Mouse (Mus musculus): ENCODE measurements around the gene Prdx3.
"Not testable (repeated sequence)": the region's sequence is repeated elsewhere in the genome, so short reads cannot be mapped to it uniquely, and the experiment has no call there.

Prdx3 gene

DNA sequence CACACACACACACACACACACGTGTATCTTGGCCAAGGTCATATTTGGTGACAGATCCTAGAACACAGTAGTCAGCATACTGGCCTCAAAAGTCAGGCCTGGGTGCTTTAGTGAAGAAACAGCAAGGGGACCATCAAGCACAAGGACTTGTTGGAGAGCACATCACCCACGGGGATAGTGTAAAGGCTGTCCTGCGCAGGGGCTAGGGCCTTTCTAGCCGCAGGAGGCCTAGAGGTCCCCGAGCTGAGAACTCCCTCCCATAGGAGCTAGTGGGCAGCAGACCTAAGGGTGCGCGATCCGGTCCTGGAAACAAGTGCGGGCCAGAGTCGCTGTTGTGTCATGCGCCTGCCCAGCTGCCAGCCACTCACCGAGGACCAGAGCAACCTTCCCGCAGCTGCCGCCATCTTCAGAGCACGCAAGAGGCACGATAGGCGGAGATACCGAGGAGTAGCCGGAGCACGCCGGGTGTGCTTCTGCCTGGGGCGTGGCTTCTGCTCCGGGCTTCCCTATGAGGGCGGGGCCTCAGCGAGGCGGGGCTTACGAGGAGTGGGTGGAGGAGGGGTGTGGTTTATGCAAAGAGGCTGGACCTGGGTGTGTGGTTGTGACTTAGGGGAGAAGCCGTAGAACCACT is at the start of gene Prdx3:
Gene Prdx3, minus strand, starts transcription at position 493 of the 631 bp plus-strand sequence.
- DNase-seq (ENCODE audit: low read depth) = peak; percentile 96

DNA sequence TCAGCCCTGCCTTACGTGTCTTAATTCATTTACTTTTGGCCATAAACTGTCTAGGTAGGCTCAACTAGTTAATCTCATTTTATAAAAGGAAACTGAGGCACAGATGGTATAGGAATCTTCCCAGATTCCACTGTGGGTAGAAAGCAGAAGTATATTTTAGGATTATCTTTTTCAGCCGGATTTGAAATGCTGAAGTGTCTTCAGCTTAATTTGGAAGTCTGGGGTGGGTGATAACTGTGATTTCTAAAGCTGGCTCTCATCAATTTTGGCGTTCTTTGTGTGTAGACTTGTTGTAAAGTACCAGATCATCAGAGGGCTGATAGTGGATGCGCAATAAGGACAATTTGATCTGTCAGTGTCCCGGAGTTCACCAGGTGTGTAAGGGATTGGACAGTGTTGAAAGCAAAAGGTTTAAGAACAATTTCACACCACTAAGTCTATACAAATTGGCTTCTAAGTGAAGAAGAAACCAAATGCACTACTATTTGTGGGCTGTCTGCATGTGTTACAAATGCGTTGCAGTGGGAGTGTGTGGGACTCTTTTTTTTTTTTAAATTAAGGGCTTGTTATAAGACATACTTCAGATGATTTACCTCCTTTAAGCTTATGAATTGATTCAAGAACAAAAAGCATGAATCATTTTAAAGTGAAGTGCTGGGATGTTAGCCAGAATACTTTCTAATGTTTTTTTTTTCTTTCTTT is 42.7 kb upstream of the Prdx3 start:
- DNase-seq (ENCODE audit: low read depth) = no peak

DNA sequence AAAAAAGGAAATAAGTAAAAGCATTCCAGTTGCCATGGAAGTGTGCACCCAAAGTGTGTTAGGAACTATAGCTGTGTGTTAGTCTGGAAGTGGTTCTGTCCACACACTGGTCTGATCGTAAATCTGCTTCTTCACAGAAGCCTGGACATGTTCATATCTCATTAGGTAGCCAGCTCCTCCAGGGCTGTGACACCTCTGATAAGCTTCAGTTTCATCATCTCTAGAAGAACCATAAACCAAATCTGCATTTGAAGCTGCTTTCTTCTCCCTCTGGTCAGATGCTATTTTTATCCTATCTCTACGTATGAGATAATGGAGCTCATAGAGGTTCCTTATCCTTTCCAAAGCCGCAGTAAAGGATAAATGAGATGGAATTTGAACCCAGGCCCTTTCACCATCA is 41.5 kb upstream of the Prdx3 start:
- DNase-seq (ENCODE audit: low read depth) = peak; percentile 26

DNA sequence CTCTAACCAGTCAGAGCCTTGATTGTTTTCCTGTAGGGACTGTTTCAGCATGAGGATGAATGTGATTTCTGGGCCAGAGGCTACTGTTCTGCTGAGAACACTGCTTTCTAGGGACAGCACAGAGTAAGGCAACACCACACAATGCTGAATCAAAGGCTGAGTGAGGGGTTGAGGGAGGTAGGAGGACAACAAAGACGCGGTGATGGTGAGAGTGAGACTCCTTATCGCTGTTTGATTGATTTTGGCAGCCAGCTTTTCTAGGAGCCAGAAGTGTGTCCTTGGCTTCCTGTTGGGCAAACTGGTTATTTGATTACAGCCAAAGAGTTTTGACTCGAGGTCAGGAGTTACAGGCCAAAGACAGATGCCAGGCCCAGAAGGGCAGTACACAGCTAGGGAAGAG is 40.9 kb upstream of the Prdx3 start:
- no peak for DNase-seq (ENCODE audit: low read depth)

DNA sequence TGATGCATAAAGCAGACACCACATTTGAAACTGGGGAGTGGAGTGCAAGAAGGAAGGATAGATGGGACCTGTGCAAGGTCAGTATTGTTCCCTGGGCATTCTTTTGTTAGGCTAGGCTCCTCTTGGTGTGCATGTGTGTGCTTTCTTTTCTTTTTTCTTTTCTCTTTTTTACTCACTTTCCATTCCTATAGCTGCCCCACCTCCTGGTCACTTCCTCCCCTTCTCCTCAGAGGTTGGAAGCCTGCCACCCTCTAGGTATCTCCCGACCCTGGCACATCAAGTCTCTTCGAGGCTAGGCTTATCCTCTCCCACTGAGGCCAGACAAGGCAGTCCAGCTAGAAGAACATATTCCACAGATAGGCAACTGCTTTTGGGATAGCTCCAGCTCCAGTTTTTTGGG is 37.3 kb upstream of the Prdx3 start:
- no peak for DNase-seq (ENCODE audit: low read depth)

DNA sequence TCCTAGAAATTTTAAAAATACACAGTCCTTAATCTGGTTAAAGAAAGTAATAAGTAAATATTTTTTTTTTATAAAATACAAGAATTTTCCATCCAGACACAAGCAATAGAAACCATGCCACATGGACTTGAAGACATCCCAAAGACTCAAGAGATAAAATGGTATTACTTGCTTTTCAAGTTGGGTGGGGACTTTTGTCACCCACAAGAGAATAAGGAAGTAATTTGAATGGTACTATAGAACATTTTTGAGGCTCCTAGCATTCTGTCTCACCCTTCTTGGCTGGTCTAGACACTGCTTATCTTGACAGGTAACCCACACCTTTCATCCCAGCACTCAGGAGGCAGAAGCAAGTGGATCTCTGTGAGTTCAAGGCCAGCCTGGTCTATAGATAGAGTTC is 35.9 kb upstream of the Prdx3 start:
- DNase-seq (ENCODE audit: low read depth) = no peak

DNA sequence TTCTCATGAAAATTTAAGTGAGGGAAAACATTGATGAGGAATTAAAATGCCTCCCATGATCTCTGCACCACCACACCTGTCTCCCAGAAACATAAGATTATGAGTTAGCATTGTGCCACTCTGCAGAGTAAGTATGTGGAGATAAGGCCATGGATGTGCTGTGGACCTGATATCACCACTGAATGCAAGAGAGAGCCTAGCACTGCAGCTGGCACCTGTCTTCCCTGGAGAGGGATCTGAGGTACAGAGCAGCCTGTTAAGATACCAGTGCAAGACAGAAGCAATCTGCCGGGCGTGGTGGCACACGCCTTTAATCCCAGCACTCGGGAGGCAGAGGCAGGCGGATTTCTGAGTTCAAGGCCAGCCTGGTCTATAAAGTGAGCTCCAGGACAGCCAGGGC is 31.1 kb upstream of the Prdx3 start:
- DNase-seq (ENCODE audit: low read depth) = no peak

DNA sequence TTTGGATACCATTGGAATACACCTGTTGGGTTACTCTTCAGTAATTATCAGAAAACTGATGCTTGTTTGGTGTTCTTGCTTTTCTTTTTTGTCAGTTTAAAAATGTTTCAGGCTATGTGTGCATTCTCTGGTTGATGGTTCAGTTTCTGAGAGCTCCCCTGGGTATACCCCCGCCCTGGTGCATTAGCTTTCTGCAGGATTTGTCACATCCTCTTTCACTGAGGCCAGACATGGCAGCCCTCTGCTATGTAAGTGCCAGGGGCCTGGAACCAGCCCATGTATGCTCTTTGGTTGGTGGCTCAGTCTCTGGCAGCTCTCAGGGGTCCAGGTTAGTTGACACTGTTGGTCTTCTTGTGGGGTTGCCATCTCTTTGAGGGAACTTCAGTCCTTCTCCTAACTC is 29.6 kb upstream of the Prdx3 start:
- no peak for DNase-seq (ENCODE audit: low read depth)

DNA sequence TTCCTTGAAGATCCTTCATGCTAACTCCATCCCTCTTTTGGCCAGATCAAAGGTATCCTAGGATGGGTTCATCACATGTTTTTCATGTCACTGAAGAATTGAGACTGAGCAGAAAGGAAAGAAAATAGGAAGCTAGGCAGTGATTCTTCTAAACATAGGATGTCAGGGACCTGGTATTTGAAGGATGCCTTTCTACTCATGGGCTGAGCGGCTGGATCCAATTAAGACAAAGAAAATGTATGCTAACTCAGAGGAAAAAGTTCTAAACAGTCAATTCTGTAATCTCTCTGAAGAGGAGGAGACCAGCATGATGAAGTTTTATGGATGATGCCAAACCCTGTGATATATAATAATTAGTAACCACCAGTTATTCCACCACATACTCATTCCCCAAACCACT is 28.8 kb upstream of the Prdx3 start:
- DNase-seq (ENCODE audit: low read depth) = no peak

DNA sequence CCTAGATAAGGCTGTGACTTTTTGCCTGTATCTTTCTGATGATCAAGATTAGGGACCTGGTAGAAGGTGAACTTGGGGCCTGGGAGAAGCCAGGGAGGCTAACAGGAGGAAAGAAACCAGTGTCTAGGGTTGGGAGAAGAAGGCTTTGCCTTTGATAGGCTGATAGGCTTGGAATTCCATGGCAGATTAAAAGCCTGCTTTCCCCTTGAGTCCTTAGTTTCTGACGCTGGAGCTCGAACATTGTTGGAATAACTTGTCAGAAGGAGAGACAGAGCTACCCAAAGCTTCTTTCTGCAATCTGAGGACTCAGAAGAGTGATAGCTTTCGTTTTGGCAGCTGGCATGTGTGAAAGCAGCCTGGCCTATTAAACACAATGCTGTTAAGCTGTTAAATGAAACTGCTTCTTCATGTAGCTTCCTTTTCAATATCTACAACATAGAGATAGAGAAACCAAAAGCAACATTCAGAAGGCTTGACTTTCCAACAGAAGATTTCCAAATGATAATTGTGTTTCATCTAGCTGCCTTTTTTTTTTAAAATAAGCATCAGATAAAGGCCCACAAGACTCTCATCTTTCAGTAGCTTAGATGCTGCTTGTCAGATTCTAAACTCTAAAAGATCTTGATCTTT is 21.0 kb upstream of the Prdx3 start:
- DNase-seq (ENCODE audit: low read depth) = no peak

DNA sequence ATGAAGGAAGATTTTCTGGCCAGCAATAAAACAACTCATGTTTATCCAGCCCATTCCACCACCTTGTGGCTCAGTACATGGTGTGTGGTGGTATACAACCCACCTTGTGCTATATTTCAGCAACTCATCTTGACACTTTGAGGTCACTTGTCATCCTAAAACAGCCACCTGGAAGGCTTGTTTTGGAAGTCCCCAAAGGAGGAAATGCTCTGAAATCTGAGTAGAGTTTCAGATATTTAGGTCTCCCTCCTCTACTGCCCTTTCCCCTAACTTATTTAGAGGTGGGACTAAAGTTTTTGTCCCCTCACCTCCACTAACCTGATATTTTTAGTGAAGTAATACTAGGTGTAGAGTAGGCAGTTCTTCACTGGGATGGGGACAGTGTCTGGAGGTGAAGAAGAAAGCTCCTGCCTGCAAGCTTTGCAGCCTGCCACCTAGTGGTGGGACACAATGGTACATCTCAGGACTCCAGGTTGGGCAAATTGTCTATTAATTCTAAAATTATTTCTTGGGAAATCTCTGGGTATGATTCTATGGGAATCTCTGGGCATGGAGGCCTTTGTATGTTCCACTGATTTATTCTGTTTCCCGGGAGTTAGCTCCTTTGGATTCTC is 17.7 kb upstream of the Prdx3 start:
- peak; percentile 75 for DNase-seq (ENCODE audit: low read depth)

DNA sequence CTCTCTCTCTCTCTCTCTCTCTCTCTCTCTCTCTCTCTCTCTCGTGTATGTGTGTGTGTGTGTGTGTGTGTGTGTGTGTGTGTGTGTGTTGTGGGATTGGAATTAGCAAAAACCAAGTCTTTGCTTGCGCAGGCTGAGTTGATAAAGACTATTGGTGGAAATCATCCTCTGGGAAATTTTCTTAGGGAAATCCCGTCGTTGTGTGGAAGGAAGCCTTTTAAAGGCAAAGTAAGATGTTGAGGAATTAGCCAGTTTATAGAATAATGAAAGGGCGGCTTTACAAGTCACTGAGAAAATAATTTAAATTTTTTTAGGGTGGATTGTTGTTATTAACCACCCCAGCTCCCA is 16.7 kb upstream of the Prdx3 start:
- no peak for DNase-seq (ENCODE audit: low read depth)

DNA sequence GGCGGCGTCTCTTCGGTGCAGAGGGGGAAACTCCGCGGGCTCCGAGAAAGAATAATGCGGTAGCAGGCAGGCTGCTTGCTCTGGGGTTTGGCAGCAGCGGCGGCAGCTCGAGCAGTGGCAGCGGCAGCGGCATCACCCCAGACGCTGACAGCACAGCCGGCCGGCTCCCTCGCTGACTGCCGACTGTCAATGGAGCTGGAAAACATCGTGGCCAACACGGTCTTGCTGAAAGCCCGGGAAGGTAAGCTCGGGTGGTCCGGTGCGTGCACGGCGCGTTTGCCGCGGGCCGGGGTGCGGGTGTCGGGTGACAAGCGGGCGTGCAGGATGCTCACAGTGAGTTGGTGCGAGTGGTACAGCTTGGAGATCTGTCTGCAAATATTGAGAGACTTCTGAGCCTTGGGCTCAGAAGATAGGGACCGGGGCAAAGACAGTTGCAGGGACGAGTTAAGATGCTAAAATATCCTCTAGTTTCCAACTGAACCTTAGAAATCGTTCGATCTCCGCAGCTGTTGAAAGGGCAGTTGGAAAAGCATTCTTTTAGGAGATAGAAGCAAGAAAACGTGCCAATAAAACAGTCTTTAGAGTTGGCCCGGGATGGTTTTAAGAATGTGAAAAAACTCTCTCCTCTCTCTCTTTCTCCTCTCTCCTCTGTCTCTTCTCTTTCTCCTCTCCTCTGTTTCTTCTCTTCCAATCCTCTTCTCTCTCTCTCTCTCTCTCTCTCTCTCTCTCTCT is 16.2 kb upstream of the Prdx3 start:
- DNase-seq (ENCODE audit: low read depth) = no peak

DNA sequence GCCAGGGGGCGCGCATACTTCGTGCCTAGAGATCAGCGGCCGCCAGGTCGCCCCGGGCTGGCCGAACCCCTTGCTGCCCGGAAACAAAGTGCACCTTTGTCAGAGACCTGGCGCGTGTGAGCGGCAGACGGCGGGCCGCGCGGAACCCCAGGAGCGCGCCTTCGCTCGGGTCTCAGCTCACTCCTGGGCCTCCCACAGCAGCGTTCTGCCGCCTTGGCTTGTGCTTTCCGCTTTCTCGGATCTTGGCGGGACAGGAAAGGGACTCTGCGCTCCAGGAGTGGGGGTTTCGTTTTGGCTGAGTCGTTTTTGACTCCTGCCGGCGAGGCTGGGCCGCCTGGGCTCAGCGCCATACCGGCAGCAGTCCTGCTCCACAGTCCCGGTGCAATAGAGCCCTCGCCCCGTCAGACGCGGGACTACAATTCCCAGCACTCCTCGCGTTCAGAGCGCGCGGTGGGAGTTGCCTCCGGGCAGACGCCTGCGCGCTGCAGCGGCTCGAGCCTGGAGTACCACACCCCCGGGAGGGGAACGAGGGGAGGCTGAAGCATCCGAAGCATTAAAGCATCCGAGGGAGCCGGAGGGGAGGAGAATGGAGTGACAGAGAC is 15.5 kb upstream of the Prdx3 start, which contains the start of gene Grk5:
Gene Grk5, plus strand, starts transcription at position 36 of the 602 bp plus-strand sequence.
- peak; percentile 91 for DNase-seq (ENCODE audit: low read depth)

DNA sequence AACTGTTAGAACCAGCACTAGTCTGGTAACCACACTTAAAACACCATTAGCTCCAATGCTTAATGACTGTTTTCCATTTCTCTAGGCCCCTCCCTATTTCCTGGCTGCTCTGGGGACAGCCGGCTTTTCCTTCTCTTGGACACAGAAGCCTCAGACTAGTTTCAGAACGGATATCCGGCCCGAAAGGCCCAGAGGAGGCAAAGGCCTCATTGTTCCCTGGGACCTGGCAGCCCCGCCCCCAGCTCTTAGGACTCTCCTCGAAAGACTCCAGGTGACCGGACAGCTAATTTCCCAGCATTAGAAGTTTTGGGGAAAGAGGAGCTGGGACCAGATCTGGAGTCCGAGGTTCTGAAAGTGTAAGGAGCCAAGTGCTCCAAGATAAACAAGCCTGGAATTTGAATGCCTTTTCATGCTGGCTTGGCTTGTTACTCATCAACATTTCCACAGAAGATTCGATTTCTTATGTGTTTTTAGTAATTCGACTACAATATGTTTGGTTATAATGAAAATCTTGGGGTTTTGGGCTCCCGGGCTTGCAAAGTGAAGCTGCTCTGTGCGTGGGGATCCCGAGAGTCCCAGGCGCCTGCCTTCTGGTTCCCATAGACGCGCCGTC is 14.9 kb upstream of the Prdx3 start:
- peak; percentile 85 for DNase-seq (ENCODE audit: low read depth)

DNA sequence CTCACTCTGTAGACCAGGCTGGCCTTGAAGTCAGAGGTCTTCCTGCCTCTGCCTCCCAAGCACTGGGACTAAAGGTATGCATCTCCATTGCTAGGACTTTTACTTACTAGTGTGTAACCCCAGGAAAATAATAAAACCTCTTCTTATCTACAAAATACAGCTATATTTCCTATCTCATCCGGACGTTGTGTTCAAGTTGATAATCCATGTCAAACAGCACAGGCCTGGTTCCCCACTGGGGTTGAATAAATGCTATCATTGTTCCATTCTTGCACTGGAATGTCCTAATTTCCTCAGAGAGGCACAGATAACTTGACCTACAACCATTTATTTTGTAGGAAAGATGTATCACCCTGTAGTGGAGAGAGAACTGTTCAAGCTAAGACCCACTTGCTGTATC is 13.3 kb upstream of the Prdx3 start:
- no peak for DNase-seq (ENCODE audit: low read depth)

DNA sequence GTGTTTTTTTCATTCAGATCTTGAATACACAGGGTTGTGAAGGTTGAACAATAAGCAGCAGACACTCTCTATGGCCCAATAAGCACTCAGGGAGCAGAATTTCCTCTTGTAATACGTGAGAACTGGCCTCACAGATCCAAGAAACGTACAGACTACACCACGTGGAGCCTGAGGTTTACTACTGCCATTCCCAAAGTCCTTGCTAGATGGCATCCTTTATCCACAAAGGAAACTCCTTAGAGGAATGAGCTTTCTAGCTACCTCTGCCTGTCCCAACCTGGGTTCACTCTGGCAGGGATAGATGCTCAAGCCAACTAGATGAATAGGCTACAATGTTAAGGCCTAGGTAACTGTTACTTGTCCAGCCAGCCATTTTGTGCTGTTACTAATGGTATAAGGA is 8.8 kb upstream of the Prdx3 start:
- peak; percentile 45 for DNase-seq (ENCODE audit: low read depth)

DNA sequence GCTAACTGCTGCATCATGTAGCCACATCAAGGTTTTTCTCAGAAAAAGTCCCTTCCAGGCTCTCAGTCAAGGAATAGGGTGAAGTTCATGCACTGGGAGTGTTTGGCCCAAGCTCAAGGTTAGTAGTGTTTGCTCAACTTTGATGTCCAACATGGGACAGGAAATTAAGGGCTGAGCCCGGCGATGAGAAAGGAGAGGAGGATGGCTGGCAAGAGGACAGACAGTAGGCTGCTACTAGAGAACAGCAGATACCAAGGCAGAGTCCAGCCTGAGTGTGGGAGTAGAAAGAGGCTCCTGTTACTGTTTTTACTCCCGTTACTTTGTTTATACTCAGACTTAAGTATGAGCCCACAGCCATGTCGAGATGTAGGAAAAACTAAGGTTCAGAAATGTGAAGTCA is 855 bp downstream of the Prdx3 start:
- DNase-seq (ENCODE audit: low read depth) = peak; percentile 45

DNA sequence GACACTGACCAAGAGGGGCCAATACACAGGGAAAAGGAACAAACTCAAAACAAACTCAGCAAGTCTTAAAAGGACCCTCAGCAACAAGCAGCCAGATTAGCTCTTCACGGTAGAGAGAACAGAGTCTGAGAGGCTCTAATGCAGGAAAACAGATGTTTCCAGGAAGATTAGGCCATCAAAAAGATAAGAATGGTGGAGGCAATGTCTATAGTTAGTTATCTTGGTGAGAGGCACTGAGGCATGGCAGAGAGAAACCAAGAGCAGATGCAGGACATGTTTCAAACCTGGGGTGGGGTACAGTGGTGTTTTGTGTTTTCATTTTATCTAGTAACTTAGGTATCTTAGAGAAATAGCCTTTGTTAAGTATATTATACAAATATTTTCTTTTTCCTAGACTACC is 2.1 kb downstream of the Prdx3 start:
- peak; percentile 59 for DNase-seq (ENCODE audit: low read depth)

DNA sequence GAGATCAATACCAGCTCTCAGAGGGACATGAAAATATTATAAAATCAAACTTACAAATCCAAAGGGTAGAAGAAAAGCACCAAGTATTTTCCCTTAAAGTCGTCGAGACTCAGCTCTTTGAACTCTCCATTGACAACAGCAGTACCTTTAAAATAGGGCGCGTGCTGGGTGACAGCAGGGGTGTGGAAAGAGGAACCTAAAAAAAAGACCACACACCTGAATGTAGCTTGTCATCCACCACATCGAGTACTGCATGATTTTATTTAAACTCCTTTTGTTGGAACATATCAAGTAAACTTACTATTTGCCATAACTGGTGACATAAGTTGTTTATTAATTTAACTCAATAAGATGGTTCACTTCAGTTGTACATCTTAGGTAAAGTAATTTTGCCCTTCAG is 3.0 kb downstream of the Prdx3 start:
- DNase-seq (ENCODE audit: low read depth) = no peak

DNA sequence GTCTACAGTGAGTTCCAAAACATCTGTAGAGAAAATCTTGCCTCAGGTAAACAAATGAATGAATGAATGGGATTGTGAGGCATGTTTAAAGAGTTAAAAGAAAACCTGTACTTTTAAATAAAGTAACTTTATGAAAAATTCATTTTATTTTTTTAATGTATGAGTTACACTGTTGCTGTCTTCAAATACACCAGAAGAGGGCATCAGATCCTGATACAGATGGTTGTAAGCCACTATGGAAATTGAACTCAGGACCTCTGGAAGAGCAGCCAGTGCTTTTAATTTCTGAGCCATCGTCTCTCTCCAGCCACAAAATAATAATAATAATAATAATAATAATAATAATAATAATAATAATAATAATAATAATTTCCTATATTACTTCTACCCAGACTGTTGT is 3.9 kb downstream of the Prdx3 start:
- peak; percentile 26 for DNase-seq (ENCODE audit: low read depth)

DNA sequence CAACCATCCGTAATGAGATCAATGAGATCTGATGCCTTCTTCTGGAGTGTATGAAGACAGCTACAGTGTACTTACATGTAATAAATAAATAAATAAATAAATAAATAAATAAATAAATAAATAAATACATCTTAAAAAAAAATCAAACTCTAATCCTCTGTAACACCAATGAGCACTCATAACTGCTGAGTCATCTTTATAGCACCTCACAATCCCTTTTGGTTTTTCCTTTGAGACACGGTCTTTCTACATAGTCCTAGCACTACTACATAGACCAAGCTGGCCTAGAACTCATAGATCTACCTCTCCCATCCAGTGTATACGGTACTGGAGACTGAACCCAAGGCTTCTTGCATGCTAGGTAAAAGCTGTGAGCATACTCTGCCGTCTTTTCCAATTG is 8.2 kb downstream of the Prdx3 start:
- not testable (repeated sequence) for DNase-seq (ENCODE audit: low read depth)
